Mouse (Mus musculus) embryonic facial prominence, embryonic 13.5 days (tissue): ENCODE data around the gene Zmynd8. TPM values are rescaled to one million over a fixed set of nuclear protein-coding genes. Genes with fewer than 3 reads are reported as not detected.

Experiments used
- ATAC-seq: fragments of 200-750 bp; cut with Nextera tagmentation; 2 replicates; pipeline ENCODE4 v1.8.0; 2017; ENCODE audit warnings: low read depth; ENCODE audit not compliant: insufficient number of reproducible peaks, insufficient read depth, low FRiP score, low TSS enrichment
- H3K27ac ChIP-seq: fragments of 300-500 bp; sonication (generic); 2 replicates; pipeline ENCODE4 v1.5.1; 2015; ENCODE audit warnings: moderate library complexity, mild to moderate bottlenecking, inconsistent platforms
- H3K27me3 ChIP-seq: fragments of 300-500 bp; sonication (generic); 2 replicates; pipeline ENCODE4 v1.6.1; 2015; ENCODE audit warnings: mild to moderate bottlenecking, inconsistent platforms
- H3K36me3 ChIP-seq: fragments of 300-500 bp; sonication (generic); 2 replicates; pipeline ENCODE4 v1.6.1; 2015; ENCODE audit warnings: mild to moderate bottlenecking, inconsistent platforms
- H3K4me1 ChIP-seq: fragments of 300-500 bp; sonication (generic); 2 replicates; pipeline ENCODE4 v1.6.1; 2015; ENCODE audit warnings: inconsistent platforms
- H3K4me2 ChIP-seq: fragments of 300-500 bp; sonication (generic); 2 replicates; pipeline ENCODE4 v1.6.1; 2015; ENCODE audit warnings: moderate library complexity, mild to moderate bottlenecking, inconsistent platforms
- H3K4me3 ChIP-seq: fragments of 300-500 bp; sonication (generic); 2 replicates; pipeline ENCODE4 v1.5.1; 2015; ENCODE audit warnings: mild to moderate bottlenecking, inconsistent platforms
- H3K9ac ChIP-seq: fragments of 300-500 bp; sonication (generic); 2 replicates; pipeline ENCODE4 v1.6.1; 2015; ENCODE audit warnings: mild to moderate bottlenecking, inconsistent platforms
- H3K9me3 ChIP-seq: fragments of 300-500 bp; sonication (generic); 2 replicates; pipeline ENCODE4 v1.6.1; 2016; ENCODE audit warnings: inconsistent platforms
- WGBS: fragments of 180-500 bp; shearing (Covaris S2); methylation state at CpG from one replicate; pipeline ENCODE4 v1.1.7; 2015; ENCODE audit warnings: mixed read lengths; 5-methylcytosine and 5-hydroxymethylcytosine counted together
- polyA plus RNA-seq: library from polyadenylated mRNA; unstranded; fragments of >200 nt; fragmentation: Nextera tagmentation; extraction: Ambion mirVana; gene quantifications from 2 replicates; pipeline ENCODE4 v1.2.1, GENCODE M21; 2015

Zmynd8 gene
- polyA plus RNA-seq, 1 experiment from 2014 or later, result 61.4 TPM

DNA sequence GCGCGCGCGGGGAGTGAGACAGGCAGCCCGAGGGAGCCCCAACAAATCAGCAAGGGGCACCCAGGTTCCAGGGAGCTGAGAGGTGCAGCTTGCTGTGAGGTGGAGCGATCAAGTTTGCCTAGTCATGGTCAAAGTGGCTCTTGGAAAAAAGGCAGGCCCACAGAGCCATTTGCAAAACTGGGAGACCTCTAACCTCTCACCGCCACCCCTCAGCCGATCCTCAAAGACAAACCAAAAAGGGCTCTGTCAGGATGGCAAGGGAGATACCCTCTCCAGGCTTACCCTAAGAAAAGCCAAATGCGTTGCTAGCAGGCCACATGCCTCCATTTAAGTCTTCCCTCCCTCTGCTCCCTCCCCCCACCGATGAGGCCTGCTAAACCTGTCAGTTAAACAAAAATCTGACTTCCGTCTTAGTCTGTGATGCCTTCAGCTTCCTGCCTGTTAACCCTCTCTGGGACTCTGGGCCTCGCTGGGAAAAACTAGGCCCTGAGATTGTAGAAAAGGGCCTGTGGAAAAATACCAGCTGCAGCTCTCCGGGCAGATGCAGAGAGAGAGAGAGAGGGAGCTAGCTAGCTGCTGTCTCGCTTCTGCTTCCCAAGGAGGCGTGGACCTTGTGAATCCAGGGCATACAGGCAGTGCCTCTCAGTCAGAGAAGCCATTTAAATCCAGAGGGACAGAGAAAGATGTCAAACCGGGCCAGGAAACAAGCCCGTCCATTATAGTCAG, 13.4 kb downstream of the Zmynd8 start:
- Histone ChIP-seq H3K4me2 (peak overlapping the region; percentile 67), H3K36me3 (no peaks in the 10 kb centered on the region), H3K4me3 (no peak overlapping the region), H3K9ac (peak overlapping the region; percentile 76), H3K9me3 (no peaks in the 10 kb centered on the region), H3K27me3 (no peaks in the 10 kb centered on the region), H3K27ac (peak overlapping the region; percentile 100), H3K4me1 (peaks cover 90% of the 10 kb centered on the region)
- 6% methylated on average over 16 of the region's 17 CpGs for WGBS
- 0 out of 2 replicates have a peak, but pooled peaks have one; percentile 2 for ATAC-seq

DNA sequence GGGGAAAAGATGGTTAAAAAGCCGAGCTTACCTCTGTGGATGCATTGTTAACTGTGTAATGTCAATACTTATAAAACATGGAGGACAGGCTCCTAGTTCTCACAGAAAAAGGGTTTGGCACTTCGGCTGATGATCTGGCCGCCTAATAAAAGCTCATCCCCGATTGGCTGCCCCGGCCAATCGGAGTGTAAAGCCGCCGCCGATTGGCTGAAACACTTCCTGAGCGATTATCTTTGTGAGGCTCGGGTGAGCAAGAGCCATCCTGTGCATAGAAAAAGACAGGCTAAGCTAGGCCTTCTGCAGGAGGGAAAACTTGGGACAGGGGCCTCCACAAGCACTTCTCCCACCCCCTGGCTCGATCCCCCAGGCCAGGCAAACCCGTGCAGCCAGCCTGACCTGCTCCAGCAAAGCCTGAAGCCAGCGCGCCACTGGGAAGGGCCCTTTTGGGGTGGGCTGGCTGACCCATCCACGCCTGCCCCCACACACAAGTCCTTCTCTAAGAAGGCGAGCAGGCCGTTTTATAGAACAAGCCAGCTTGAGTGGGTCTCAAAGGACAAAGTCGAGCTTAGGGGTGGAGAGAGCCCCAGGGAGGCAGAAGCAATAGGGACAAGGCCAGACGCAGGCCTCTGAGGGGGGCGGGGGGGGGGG, 14.1 kb downstream of the Zmynd8 start:
- 0 out of 2 replicates have a peak, but pooled peaks cover 3% of the 10 kb centered on the region for H3K36me3 ChIP-seq

DNA sequence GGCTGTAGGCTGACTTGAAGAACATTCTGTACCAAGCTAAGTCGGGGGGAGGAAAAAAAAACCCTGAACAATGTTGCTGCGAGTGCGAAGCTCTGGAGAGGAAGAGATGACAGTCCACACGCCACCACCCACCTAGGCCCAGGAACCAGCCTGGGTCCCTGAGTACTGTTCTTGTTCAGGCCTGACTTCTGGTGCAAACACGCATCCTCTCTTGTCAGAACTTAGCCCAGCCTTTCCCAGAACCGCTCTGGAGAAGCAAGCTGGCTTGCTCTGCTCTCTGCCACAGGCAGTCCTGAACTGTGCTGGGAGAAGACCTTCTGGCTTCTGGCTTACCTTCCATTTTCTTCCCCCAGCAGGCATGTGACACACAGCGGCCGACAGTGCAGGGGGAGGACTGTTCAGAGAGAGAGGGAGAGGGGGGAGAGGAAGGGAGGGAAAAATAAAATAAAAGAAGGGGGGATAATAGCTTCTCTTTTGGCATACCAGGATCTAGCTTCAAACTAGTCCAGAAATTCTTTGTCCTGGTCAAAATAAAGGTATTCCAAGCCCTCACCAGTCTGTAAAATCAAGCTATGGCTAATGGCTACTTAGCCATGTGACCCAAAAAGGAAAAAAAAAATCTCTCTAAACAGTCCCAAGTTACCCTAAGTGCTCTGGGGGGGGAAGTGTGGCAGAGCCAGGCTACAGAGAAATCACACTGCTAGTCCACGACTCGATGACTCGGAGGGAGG, 14.8 kb downstream of the Zmynd8 start:
- no peaks in the 10 kb centered on the region for H3K9me3 ChIP-seq
- H3K4me3 ChIP-seq, result peak overlapping the region; percentile 37
- WGBS, result 12% methylated on average over 11 of the region's 11 CpGs
- 0 out of 2 replicates have a peak, but pooled peaks cover 3% of the 10 kb centered on the region for H3K36me3 ChIP-seq
- H3K9ac ChIP-seq, result peak overlapping the region; percentile 74
- peak overlapping the region; percentile 100 for H3K27ac ChIP-seq
- ATAC-seq, result no peak
- H3K4me1 ChIP-seq, result peaks cover 99% of the 10 kb centered on the region
- peak overlapping the region; percentile 67 for H3K4me2 ChIP-seq
- no peaks in the 10 kb centered on the region for H3K27me3 ChIP-seq

More for the DNA sequence above, 14.1 kb downstream of the Zmynd8 start:
- Histone ChIP-seq H3K27me3 (no peaks in the 10 kb centered on the region), H3K27ac (peak overlapping the region; percentile 100), H3K4me2 (peak overlapping the region; percentile 67), H3K4me1 (peaks cover 97% of the 10 kb centered on the region), H3K9ac (peak overlapping the region; percentile 76), H3K9me3 (no peaks in the 10 kb centered on the region), H3K4me3 (peak overlapping the region; percentile 37)
- ATAC-seq, result peak; percentile 46
- whole genome bisulfite sequencing, result 4% methylated on average over 20 of the region's 21 CpGs

DNA sequence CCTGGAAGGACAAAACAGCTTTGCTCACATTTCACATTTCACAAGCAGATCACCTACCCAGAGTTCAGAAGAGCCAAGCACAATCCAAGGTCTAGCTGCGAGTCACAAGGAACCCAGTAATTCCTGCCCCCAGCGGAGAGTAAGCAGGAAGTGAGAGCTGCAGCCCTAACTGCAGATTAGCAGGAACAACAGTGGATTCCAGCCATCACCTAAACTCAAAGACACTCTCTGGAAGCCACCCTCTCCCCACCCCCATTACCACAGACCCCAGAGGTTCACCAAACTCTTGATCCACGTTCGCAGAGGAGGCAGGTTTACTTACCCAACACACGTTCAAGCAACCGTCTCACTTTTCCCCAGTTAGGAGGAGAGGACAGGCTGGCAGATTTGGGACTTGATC, 15.8 kb downstream of the Zmynd8 start:
- peak overlapping the region; percentile 37 for H3K4me3 ChIP-seq
- H3K9me3 ChIP-seq, result no peaks in the 10 kb centered on the region
- H3K4me1 ChIP-seq, result peaks cover 97% of the 10 kb centered on the region
- ATAC-seq, result no peak
- 0 out of 2 replicates have a peak, but pooled peaks cover 3% of the 10 kb centered on the region for H3K36me3 ChIP-seq
- WGBS, result 7% methylated on average over 6 of the region's 6 CpGs
- H3K4me2 ChIP-seq, result peak overlapping the region; percentile 67
- no peaks in the 10 kb centered on the region for H3K27me3 ChIP-seq
- peak overlapping the region; percentile 100 for H3K27ac ChIP-seq
- H3K9ac ChIP-seq, result peak overlapping the region; percentile 74

DNA sequence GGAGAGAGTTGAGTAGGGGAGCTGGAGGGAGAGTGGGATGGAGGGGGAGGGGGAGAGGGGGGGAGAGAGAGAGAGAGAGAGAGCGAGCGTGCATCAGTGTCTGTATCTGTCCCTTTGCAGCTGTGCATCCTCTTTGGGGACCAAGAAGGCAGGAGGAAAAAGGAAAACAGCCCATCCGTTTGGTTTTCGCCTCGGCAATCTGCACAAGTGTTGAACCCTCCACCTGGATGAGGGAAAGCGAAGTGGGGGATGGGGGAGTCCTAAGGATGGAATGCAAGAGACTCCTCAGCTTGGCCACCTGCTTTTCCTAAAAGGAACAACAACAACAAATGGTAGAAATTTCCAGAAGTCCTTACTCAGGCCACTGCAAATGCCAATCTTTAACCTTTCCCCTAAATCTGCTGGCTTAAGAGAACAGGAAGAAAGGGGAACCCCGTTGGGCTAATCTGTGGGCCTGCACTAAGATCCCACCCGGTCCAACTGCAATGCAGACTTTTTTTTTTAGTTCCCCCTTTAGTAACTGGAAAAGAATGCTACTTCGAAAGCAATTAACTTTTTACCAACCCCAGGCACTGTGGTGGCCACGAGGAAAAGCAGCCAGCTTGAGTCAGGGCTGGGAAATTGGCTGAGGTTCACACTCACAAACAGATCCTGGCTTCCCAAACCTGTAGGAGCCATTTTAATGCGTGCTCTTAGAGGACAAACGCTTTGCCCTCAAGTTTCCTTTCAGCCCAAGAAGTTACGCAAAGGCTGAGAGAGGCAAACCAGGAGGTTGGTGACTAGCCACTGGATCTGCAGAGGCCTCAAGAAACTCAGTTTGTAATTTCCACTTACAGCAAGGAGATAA, 17.0 kb downstream of the Zmynd8 start:
- peaks cover 97% of the 10 kb centered on the region for H3K4me1 ChIP-seq
- H3K36me3 ChIP-seq, result 0 out of 2 replicates have a peak, but pooled peaks cover 3% of the 10 kb centered on the region
- peak overlapping the region; percentile 37 for H3K4me3 ChIP-seq
- no peaks in the 10 kb centered on the region for H3K27me3 ChIP-seq
- H3K4me2 ChIP-seq, result peak overlapping the region; percentile 67
- 13% methylated on average over 13 of the region's 13 CpGs for WGBS
- no peaks in the 10 kb centered on the region for H3K9me3 ChIP-seq
- peak overlapping the region; percentile 74 for H3K9ac ChIP-seq
- no peak for ATAC-seq
- peak overlapping the region; percentile 100 for H3K27ac ChIP-seq

DNA sequence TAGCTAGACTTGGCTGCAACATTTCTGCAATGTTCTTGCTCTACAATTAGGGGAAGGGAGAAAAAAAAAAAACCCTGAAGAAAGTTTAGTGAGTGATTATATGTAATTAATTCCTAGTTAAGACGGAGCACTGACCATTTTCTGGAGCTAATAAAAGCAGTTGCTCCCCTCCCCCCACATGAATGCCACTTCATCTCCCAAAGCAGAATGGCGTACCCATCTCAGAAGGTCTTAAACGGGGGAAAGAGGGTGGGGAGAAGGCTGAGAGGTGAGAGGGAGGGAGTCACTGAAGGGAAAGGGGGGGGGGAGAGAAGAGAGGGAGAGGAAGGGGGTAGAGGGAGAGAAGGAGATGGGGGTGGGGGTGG, 17.6 kb downstream of the Zmynd8 start:
- Histone ChIP-seq H3K9me3 (no peaks in the 10 kb centered on the region), H3K9ac (no peak overlapping the region), H3K27ac (peak overlapping the region; percentile 100), H3K4me2 (peak overlapping the region; percentile 67), H3K36me3 (0 out of 2 replicates have a peak, but pooled peaks cover 7% of the 10 kb centered on the region), H3K27me3 (no peaks in the 10 kb centered on the region), H3K4me1 (peaks cover 97% of the 10 kb centered on the region), H3K4me3 (no peak overlapping the region; the same call in 1 of the 2 replicates)
- ATAC-seq, result no peak
- WGBS, result 15% methylated on average over 3 of the region's 3 CpGs

DNA sequence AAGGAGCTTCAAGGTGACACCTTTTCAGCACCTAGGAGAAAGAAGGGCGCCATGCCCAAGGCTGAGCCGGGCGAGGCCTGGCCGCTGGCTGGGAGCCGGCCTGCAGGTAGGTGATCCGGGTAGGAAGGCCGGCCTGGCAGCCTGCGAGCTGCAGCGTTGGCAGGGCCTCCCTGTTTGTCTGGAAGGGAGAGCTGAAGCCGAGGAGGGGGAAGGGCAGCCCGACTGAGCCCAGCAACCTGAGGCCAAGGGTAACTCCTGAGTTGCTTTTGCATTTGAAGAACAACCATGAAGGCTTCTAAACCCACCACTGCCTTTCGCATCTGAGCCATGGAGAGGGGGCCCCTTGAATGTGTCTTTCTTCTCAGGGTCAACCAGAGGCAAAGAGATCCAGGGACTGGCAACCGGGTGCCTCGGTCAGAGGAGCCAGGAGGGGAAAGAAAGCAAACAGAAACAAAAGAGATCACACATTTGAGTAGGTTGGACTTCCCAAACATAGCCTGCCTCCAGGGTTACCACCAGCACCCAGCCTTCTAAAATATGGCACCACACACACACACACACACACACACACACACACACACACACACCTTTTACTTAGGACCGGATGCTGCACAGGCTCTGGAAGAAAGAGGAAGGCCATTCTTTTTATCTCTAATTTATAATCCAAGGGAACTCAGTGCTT, 18.2 kb downstream of the Zmynd8 start:
- Histone ChIP-seq H3K27me3 (no peaks in the 10 kb centered on the region), H3K9ac (peak overlapping the region; percentile 63), H3K4me2 (peak overlapping the region; percentile 67), H3K4me3 (peak overlapping the region; percentile 12; the same call in 1 of the 2 replicates), H3K36me3 (0 out of 2 replicates have a peak, but pooled peaks cover 7% of the 10 kb centered on the region), H3K4me1 (peaks cover 97% of the 10 kb centered on the region), H3K9me3 (no peaks in the 10 kb centered on the region), H3K27ac (peak overlapping the region; percentile 100)
- ATAC-seq, result no peak
- 8% methylated on average over 15 of the region's 15 CpGs for WGBS

DNA sequence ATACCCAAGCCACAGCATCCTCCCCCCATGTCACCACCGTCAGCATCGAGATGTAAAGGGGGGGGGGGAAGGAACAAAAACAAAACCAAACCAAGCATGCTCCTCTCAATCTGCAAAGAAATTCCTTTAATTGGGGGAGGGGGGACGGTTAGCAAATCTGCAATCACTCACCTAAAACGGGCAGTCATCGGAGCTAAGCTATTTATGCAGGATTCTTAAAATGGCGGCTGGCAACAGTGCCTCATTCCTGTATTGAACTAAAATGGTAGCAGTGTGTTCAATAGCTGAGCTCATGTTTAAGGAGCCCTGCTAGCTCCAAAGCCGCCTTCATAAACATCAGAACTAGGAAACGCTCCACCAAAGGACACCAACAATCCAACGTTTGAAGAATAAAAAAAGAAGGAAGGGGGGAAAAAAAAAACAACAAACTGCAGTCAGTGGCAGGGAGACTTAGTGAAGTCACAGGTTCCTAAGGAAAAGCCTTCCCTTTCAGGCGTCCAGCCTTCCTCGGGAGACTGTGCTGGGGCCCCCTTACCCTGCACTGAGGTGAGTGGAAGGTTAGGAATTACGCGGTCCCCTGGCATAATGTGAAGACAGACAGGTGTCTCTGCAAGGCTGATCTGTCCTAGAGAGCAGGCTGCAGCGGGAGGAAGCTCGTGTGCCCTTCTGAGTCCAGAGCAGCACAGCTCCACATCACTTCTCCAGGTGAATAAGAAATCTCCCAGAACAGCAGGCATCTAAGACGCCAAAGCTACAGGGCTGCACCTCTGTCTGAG, 19.2 kb downstream of the Zmynd8 start:
- Histone ChIP-seq H3K36me3 (0 out of 2 replicates have a peak, but pooled peaks cover 7% of the 10 kb centered on the region), H3K4me3 (peak overlapping the region; percentile 15), H3K4me2 (peak overlapping the region; percentile 67), H3K27ac (peak overlapping the region; percentile 100), H3K9ac (peak overlapping the region; percentile 63), H3K9me3 (no peaks in the 10 kb centered on the region), H3K4me1 (peaks cover 97% of the 10 kb centered on the region), H3K27me3 (no peaks in the 10 kb centered on the region)
- 12% methylated on average over 16 of the region's 16 CpGs for WGBS
- no peak for ATAC-seq

DNA sequence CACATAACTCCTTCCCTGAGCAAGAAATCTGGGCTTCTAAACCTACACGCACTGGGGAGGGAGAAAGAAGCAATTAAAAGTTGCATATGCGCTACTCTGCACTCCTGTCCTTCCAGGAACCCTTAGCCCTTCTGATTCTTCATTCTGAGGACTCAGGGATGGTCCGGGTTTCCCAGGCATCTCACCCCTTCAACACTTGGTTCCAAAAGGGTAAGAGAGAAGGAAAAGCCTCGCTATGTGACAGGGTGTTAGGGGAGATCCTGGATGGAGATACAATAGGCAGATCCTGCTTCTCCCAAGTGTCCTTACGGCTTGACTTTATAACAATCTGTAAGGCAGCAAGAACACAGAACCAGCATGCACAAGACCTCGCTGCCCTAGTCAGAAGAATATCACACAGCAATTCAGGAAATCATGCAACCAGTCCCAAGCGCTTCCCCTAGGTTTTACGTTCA, 19.9 kb downstream of the Zmynd8 start:
- Histone ChIP-seq H3K9ac (peak overlapping the region; percentile 63), H3K27ac (peak overlapping the region; percentile 100), H3K4me3 (peak overlapping the region; percentile 15), H3K9me3 (no peaks in the 10 kb centered on the region), H3K4me1 (peaks cover 98% of the 10 kb centered on the region), H3K27me3 (no peaks in the 10 kb centered on the region), H3K4me2 (peak overlapping the region; percentile 67), H3K36me3 (peaks cover 12% of the 10 kb centered on the region)
- ATAC-seq, result no peak
- WGBS, result 31% methylated on average over 8 of the region's 8 CpGs
